Mouse (Mus musculus) embryonic facial prominence, embryonic 14.5 days (tissue): ENCODE measurements around the gene Ubap1. TPM values are rescaled to one million over a fixed set of nuclear protein-coding genes. Genes with fewer than 3 reads are reported as not detected.

ENCODE experiments used
- ATAC-seq: fragments of 200-750 bp; cut with Nextera tagmentation; 2 replicates; pipeline ENCODE4 v1.8.0; 2017; ENCODE audit warnings: low read depth, moderate number of reproducible peaks, moderate TSS enrichment
- DNase-seq: peaks from one replicate; pipeline ENCODE4 v3.0.0-alpha.2; 2015; ENCODE audit warnings: low spot score
- H3K27ac ChIP-seq: fragments of 300-500 bp; sonication (generic); replicated peaks from 2 replicates; pipeline ENCODE4 v1.5.1; 2014; ENCODE audit warnings: low read depth, mild to moderate bottlenecking, low read length, moderate library complexity
- H3K27me3 ChIP-seq: fragments of 300-500 bp; sonication (generic); replicated peaks from 2 replicates; pipeline ENCODE4 v1.6.1; 2014; ENCODE audit warnings: low read length; ENCODE audit not compliant: control insufficient read depth, insufficient read depth
- H3K36me3 ChIP-seq: fragments of 300-500 bp; sonication (generic); 2 replicates; pipeline ENCODE4 v1.6.1; 2014; ENCODE audit warnings: low read length, mixed read lengths; ENCODE audit not compliant: control insufficient read depth, insufficient read depth
- H3K4me1 ChIP-seq: fragments of 300-500 bp; sonication (generic); 2 replicates; pipeline ENCODE4 v1.6.1; 2014; ENCODE audit warnings: antibody characterized with exemption, low read length; ENCODE audit not compliant: control insufficient read depth, insufficient read depth
- H3K4me2 ChIP-seq: fragments of 300-500 bp; sonication (generic); 2 replicates; pipeline ENCODE4 v1.6.1; 2014; ENCODE audit warnings: low read depth, mild to moderate bottlenecking, low read length, moderate library complexity, mixed read lengths
- H3K4me3 ChIP-seq: fragments of 300-500 bp; sonication (generic); 2 replicates; pipeline ENCODE4 v1.5.1; 2014; ENCODE audit warnings: low read depth, mild to moderate bottlenecking, low read length
- H3K9ac ChIP-seq: fragments of 300-500 bp; sonication (generic); 2 replicates; pipeline ENCODE4 v1.6.1; 2014; ENCODE audit warnings: low read depth, mild to moderate bottlenecking, low read length, moderate library complexity, mixed read lengths
- H3K9me3 ChIP-seq: fragments of 300-500 bp; sonication (generic); 2 replicates; pipeline ENCODE4 v1.6.1; 2016; ENCODE audit warnings: low read length; ENCODE audit not compliant: control insufficient read depth
- WGBS: fragments of 180-500 bp; shearing (Covaris S2); extraction: QIAGEN DNeasy Blood & Tissue Kit; methylation state at CpG from one replicate; pipeline ENCODE4 v1.1.7; 2014; 5-methylcytosine and 5-hydroxymethylcytosine counted together
- polyA plus RNA-seq: library from polyadenylated mRNA; unstranded; fragments of >200 nt; fragmentation: Nextera tagmentation; extraction: Ambion mirVana; gene quantifications from 2 replicates; pipeline ENCODE4 v1.2.1, GENCODE M21; 2014

Gene Ubap1
- polyA plus RNA-seq, 1 experiment from 2014 or later, result 44.8 TPM

DNA sequence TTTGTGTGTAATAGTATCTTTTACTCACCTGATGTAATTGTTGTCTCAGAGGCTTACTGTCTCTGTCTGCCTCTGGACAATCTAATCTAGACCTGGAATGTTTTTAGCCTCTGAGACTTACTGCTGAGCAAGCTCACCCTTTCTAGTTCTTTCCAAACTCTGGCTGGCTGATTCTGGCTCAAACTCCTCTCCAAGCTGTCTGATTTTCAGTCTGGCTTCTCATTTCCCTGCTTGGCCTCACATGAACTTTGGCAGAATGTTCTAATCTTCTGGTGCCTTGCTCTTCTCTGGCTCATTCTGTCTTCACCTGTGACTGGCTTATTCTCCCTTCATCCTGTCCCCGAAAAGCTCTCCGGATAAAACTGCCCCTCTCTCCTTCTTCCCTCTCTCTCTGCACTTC is 2.8 kb upstream of the Ubap1 start:
- Histone ChIP-seq H3K9ac (no peak overlapping the region), H3K27me3 (no peaks in the 10 kb centered on the region), H3K9me3 (no peaks in the 10 kb centered on the region), H3K4me1 (peaks cover 10% of the 10 kb centered on the region), H3K4me2 (no peak overlapping the region), H3K4me3 (no peak overlapping the region), H3K36me3 (no peaks in the 10 kb centered on the region), H3K27ac (no peak overlapping the region)
- 71% methylated on average over 2 of the region's 2 CpGs for WGBS
- ATAC-seq, result no peak
- DNase-seq, result no peak

DNA sequence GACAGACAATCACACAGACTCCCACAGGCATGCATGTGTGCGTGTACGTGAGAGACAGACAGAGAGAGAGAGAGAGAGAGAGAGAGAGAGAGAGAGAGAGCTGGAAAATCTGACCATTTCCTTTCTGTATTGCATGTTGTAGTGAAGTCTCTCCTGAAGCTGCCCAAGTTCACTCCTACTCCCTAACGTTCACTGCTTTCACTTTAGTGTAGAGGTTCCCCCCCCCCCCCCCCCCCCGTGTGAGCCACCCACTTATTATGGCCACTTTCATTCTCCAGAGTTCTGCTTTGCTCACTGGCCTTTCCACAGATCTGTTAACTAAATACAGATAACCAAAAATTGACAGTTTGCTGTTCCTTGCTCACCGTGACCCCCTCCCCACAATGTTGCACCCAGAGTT is 957 bp upstream of the Ubap1 start:
- Histone ChIP-seq H3K36me3 (peaks cover 9% of the 10 kb centered on the region), H3K9ac (0 out of 2 replicates have a peak overlapping the region, but pooled peaks have one; percentile 2), H3K9me3 (no peaks in the 10 kb centered on the region), H3K27ac (peak overlapping the region; percentile 92; the same call in 1 of the 2 replicates), H3K4me2 (peak overlapping the region; percentile 41), H3K4me3 (peak overlapping the region; percentile 68; the same call in 1 of the 2 replicates), H3K27me3 (no peaks in the 10 kb centered on the region), H3K4me1 (peaks cover 10% of the 10 kb centered on the region)
- 33% methylated on average over 5 of the region's 5 CpGs for WGBS
- DNase-seq (no peak), ATAC-seq (no peak)

DNA sequence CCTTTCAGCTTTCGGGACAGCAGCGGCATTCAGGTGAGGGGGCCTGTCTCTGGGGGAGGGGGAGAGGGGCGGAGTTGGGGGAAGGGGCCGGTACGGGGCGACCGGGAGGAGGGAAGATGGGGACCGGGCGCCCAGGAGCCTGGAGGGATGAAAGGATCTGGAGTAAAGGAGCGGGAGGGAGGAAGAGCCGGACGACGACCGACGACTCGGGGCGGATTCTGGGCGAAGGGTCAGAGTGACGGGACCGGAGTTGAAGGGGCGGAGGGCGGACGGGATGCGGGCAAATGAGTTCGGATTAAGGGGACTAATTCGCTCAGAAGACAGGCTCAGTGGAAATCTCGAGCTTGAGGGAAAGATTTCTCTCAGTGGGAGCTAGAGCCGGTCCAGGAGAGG is 399 bp downstream of the Ubap1 start:
- peak overlapping the region; percentile 80 for H3K9ac ChIP-seq
- H3K4me1 ChIP-seq, result peaks cover 10% of the 10 kb centered on the region
- peak overlapping the region; percentile 68 for H3K4me3 ChIP-seq
- peak; percentile 76 for ATAC-seq
- no peaks in the 10 kb centered on the region for H3K9me3 ChIP-seq
- no peaks in the 10 kb centered on the region for H3K27me3 ChIP-seq
- WGBS, result under 1% methylated on average over 28 of the region's 28 CpGs
- peak overlapping the region; percentile 92 for H3K27ac ChIP-seq
- peaks cover 10% of the 10 kb centered on the region for H3K36me3 ChIP-seq
- H3K4me2 ChIP-seq, result peak overlapping the region; percentile 76
- DNase-seq, result no peak

DNA sequence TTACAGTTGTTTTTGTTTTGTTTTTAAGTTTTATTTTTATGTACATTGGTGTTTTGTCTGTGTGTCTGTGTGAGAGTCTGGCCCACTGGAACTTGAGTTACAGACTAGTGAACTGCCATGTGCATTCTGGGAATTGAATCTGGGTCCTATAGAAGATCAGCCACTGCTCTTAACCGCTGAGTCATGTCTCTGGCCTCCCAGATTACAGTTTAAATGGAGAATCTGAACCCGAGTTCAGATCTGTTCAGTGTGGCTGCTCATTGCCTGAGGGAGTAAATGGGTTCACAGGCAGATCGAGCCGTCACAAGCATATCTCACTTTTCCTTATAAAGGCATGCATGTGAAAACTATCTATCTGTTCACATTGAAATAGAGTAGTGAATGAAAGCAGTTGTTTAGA is 4.0 kb downstream of the Ubap1 start:
- H3K36me3 ChIP-seq, result peaks cover 23% of the 10 kb centered on the region
- no peak for ATAC-seq
- no peaks in the 10 kb centered on the region for H3K27me3 ChIP-seq
- H3K27ac ChIP-seq, result no peak overlapping the region
- no peak overlapping the region for H3K4me3 ChIP-seq
- H3K4me1 ChIP-seq, result peaks cover 10% of the 10 kb centered on the region
- no peaks in the 10 kb centered on the region for H3K9me3 ChIP-seq
- WGBS, result 90% methylated on average over 4 of the region's 4 CpGs
- no peak overlapping the region for H3K4me2 ChIP-seq
- H3K9ac ChIP-seq, result no peak overlapping the region
- DNase-seq, result no peak

DNA sequence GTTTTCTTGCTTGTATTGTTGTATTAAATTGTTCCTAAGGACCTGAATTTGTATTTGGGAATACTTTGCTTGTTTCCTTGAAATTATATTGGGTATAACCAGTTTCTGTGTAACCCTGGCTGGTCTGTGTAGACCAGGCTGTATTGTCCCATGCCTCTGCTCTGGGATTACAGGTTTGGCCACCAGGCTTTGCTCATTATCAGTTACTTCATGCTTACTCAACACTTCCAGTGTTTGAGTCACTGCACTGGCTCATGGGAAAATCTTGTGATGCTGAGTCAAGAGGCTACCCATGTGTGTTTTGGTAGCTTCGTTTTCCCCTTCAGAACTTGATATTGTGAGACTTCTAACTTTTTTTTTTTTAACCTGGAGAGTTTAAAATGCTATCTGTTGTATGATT is 4.5 kb downstream of the Ubap1 start:
- DNase-seq (no peak), ATAC-seq (no peak)
- Histone ChIP-seq H3K36me3 (peaks cover 23% of the 10 kb centered on the region), H3K9me3 (no peaks in the 10 kb centered on the region), H3K4me3 (no peak overlapping the region), H3K4me2 (no peak overlapping the region), H3K9ac (no peak overlapping the region), H3K4me1 (peaks cover 10% of the 10 kb centered on the region), H3K27ac (no peak overlapping the region), H3K27me3 (no peaks in the 10 kb centered on the region)
- WGBS, result 92% methylated on average over 1 of the region's 1 CpGs

DNA sequence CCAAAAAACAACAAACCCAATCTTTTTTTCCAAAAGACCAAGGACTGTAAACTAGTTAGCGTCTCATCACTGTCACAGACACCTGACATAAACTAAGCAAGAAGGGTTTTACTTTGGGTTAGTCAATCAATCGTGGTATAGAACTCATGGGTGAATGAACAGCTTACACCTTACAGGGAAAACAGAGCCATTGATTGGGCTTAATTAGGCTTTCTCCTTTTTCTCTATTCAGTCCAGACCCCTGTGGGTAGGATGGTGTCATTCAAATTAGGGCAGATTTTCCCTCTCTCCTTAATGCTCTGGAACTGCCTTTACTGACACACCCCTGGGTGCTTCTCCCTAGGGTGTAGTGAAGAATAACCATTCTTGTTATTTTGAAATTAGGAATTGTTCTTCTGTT is 8.4 kb downstream of the Ubap1 start:
- Histone ChIP-seq H3K27ac (no peak overlapping the region), H3K9ac (no peak overlapping the region), H3K4me2 (no peak overlapping the region), H3K9me3 (no peaks in the 10 kb centered on the region), H3K4me1 (no peaks in the 10 kb centered on the region), H3K4me3 (no peak overlapping the region), H3K36me3 (peaks cover 19% of the 10 kb centered on the region), H3K27me3 (no peaks in the 10 kb centered on the region)
- no peak for DNase-seq
- 69% methylated on average over 2 of the region's 2 CpGs for WGBS
- no peak for ATAC-seq

DNA sequence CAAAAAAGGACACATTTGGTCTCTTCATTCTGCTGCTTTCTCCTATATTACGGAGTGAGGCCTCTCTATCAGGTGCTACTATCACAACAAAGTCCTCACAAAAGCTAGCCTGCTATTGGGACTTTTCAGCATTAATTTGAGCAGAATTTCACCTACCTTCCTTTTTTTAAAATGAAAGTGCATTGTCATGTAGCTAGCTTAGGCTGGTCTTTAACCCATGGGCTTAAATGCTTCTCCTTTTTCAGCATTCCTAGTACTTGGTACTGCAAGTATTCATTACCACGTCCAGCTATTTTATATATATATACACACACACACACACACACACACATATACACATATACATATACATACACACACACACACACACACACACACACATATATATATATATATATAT is 9.9 kb downstream of the Ubap1 start:
- Histone ChIP-seq H3K9ac (no peak overlapping the region), H3K36me3 (peaks cover 12% of the 10 kb centered on the region; the same call in 1 of the 2 replicates), H3K9me3 (no peaks in the 10 kb centered on the region), H3K4me2 (no peak overlapping the region), H3K4me3 (no peak overlapping the region), H3K27me3 (no peaks in the 10 kb centered on the region), H3K4me1 (no peaks in the 10 kb centered on the region), H3K27ac (no peak overlapping the region)
- DNase-seq, result no peak
- no peak for ATAC-seq
- WGBS, result 88% methylated on average over 2 of the region's 2 CpGs

DNA sequence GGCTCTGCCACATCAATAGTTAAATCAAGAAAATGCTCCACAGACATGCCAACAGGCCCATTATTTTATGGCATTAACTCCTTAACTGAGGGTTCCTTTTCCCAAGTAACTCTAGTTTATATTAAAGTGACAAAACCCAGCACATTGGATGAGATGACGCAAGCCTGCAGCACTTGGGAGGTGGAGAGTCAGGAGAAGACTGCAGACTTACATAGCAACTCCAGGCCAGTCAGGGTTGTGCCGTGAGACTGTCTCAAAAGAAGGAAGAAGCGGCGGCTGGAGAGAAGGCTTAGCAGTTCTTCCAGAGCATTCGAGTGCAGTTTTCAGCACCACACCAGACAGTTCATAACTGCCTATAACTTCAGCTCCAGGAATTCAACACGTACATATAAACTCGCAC is 10.6 kb downstream of the Ubap1 start:
- ATAC-seq, result no peak
- no peak overlapping the region for H3K9ac ChIP-seq
- H3K27me3 ChIP-seq, result no peaks in the 10 kb centered on the region
- H3K27ac ChIP-seq, result no peak overlapping the region
- H3K4me2 ChIP-seq, result no peak overlapping the region
- H3K4me3 ChIP-seq, result no peak overlapping the region
- H3K4me1 ChIP-seq, result no peaks in the 10 kb centered on the region
- H3K9me3 ChIP-seq, result no peaks in the 10 kb centered on the region
- no peak for DNase-seq
- WGBS, result 94% methylated on average over 7 of the region's 7 CpGs
- H3K36me3 ChIP-seq, result peaks cover 12% of the 10 kb centered on the region; the same call in 1 of the 2 replicates

DNA sequence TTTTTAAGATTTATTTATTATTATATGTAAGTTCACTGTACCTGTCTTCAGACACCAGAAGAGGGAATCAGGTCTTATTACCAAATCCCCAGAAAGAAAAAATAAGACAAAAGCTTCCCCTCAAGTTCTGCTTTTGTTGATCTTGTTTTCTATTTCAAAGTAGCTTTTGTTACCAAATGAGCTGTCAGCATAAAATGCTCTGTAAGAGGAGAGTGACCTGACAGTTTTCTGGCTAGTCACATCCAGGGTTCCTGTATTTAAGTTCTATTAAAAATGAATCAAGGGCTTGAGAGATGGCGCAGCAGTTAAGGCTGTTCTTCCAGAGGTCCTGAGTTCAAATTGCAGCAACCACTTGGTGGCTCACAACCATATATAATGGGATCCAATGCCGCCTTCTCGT is 12.3 kb downstream of the Ubap1 start:
- 91% methylated on average over 3 of the region's 3 CpGs for WGBS
- DNase-seq (no peak), ATAC-seq (no peak)
- H3K36me3 ChIP-seq, result no peaks in the 10 kb centered on the region
- H3K27me3 ChIP-seq, result no peaks in the 10 kb centered on the region
- H3K4me3 ChIP-seq, result no peak overlapping the region
- no peak overlapping the region for H3K9ac ChIP-seq
- H3K27ac ChIP-seq, result no peak overlapping the region
- H3K4me1 ChIP-seq, result no peaks in the 10 kb centered on the region
- no peak overlapping the region for H3K4me2 ChIP-seq
- no peaks in the 10 kb centered on the region for H3K9me3 ChIP-seq
